Mouse (Mus musculus) frontal cortex, adult 2 months (tissue): ENCODE results near the gene Gm8082. TPM values are rescaled to one million over a fixed set of nuclear protein-coding genes. Genes with fewer than 3 reads are reported as not detected.
"Not testable (repeated sequence)": the region's sequence is repeated elsewhere in the genome, so short reads cannot be mapped to it uniquely, and the experiment has no call there.

Experiments used
- DNase-seq, 2 experiments: peaks; one replicate each; pipeline ENCODE4 v3.0.0; 2022; ENCODE audit warnings: low spot score in 1 of 2; ENCODE audit errors: extremely low spot score in 1 of 2
- polyA plus RNA-seq: library from polyadenylated mRNA; depleted of rRNA; stranded (reverse); fragments of >200 nt; gene quantifications from 2 replicates; pipeline ENCODE4 v1.2.3, GENCODE M21; 2012; rRNA removed

The Gm8082 gene
- not detected in 2 replicates for polyA plus RNA-seq

DNA sequence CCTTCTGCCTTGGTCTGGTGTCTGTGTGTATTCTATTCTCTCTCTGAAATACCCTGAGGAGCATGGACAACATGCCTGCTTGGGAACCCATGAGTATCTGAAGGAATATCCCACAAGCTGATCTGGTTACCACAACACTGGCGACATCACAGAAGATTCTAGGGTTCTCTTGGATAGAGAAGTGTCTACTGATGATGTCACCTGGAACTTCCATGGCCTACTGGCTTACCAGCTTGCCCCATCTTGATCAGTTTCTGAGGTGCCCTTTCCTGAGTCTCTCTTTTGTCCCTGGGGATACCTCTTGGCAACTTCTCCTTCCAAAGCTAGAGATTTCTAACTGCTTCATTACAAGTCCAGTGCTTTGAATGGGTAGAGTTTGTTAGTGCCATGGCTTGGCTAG, at the start of gene Gm8082:
TSS of gene Gm8082 (minus strand) at position 101 of the 400 bp plus-strand sequence.
- not testable (repeated sequence) for DNase-seq

DNA sequence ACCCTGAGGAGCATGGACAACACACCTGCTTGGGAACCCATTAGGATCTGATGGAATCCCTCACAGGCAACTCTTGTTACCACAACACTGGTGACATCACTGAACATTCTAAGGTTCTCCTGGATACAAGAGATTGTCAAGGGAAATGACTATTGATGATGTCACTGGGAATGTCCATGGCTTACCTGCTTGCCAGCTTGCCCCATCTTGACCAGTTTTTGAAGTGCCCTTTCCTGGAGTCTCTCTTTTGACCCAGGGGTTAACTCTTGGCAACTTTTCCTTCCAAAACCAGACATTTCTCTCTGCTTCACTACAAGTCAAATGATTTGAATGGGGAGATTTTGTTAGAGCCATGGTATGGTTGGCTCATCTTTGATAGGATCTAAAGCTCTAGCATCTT, 22.1 kb upstream of the Gm8082 start, which contains the start of gene Gm10376:
TSS of gene Gm10376 (minus strand) at position 101 of the 400 bp plus-strand sequence.
- not testable (repeated sequence) for DNase-seq

Other genes with a start within 250 kb of the Gm8082 start
- gene Gm3015, start 224.8 kb downstream of the Gm8082 start, polyA plus RNA-seq: not detected in 2 replicates
- not detected in 2 replicates for gene Gm10377, start 195.6 kb downstream of the Gm8082 start, polyA plus RNA-seq
- gene Gm21977, start 140.1 kb downstream of the Gm8082 start, polyA plus RNA-seq: not detected in 2 replicates
- not detected in 2 replicates for gene Gm10376, start 22.0 kb upstream of the Gm8082 start, polyA plus RNA-seq
- gene Gm8094, start 83.0 kb upstream of the Gm8082 start, polyA plus RNA-seq: 0.06 and 0.21 TPM in 2 replicates
- 0.27 and 0.32 TPM in 2 replicates for gene Gm8104, start 107.0 kb upstream of the Gm8082 start, polyA plus RNA-seq
- 0.13 and 0.28 TPM in 2 replicates for gene Gm7233, start 186.2 kb upstream of the Gm8082 start, polyA plus RNA-seq
- gene Gm8122, start 241.7 kb upstream of the Gm8082 start, polyA plus RNA-seq: not detected in 2 replicates